Mouse (Mus musculus): ENCODE results near the gene Zfp619. TPM values are rescaled to one million over a fixed set of nuclear protein-coding genes. Genes with fewer than 3 reads are reported as not detected.

The Zfp619 gene
- polyA plus RNA-seq (2012; rRNA removed): 0.26 and 0.34 TPM in 2 replicates

GRCm38 (mm10) chr7:39517616-39518177 lies at the start of gene Zfp619:
TSS of gene Zfp619 (plus strand) at chr7:39517766.
- peak; percentile 87 for TF ChIP-seq POLR2A (IDR thresholded peaks at IDR 0.05; ENCODE audit: low read depth, low read length)
- TF ChIP-seq CTCF (IDR thresholded peaks at IDR 0.05; ENCODE audit: extremely low read depth, insufficient read depth, insufficient read length, insufficient replicate concordance): peak; percentile 50; the same call in 1 of the 2 replicates
- WGBS: under 1% methylated on average over 43 of the region's 43 CpGs

GRCm38 (mm10) chr7:39479013-39479412 lies 38.6 kb upstream of the Zfp619 start:
- Histone ChIP-seq H3K4me1 (ENCODE audit: control insufficient read depth, insufficient read depth, insufficient read length) (no peaks in the 10 kb centered on the region), H3K4me3 (ENCODE audit: extremely low read depth, insufficient read depth, insufficient read length) (no peak overlapping the region), H3K36me3 (ENCODE audit: control insufficient read depth, insufficient read depth, low read length) (no peaks in the 10 kb centered on the region; the same call in 1 of the 2 replicates), H3K27me3 (ENCODE audit: control insufficient read depth, insufficient read depth, low read length) (no peaks in the 10 kb centered on the region), H3K27ac (ENCODE audit: insufficient read depth, low read length) (no peak overlapping the region)
- no peak for DNase-seq (ENCODE audit: low read depth in 1 of 2, low spot score in 2 of 2)
- WGBS: 94% methylated on average over 2 of the region's 2 CpGs
- TF ChIP-seq POLR2A (IDR thresholded peaks at IDR 0.05; ENCODE audit: low read depth, low read length) (no peak), CTCF (IDR thresholded peaks at IDR 0.05; ENCODE audit: extremely low read depth, insufficient read depth, insufficient read length, insufficient replicate concordance) (no peak)

More at GRCm38 (mm10) chr7:39517616-39518177, at the start of gene Zfp619:
- Histone ChIP-seq H3K27me3 (ENCODE audit: control insufficient read depth, insufficient read depth, low read length) (no peaks in the 10 kb centered on the region), H3K4me1 (ENCODE audit: control insufficient read depth, insufficient read depth, insufficient read length) (peaks cover 3% of the 10 kb centered on the region; the same call in 1 of the 2 replicates), H3K4me3 (ENCODE audit: extremely low read depth, insufficient read depth, insufficient read length) (peak within 1 kb of the TSS; percentile 98), H3K27ac (ENCODE audit: insufficient read depth, low read length) (peak within 1 kb of the TSS; percentile 99), H3K36me3 (ENCODE audit: control insufficient read depth, insufficient read depth, low read length) (no peaks in the 10 kb centered on the region)
- peak; percentile 88 to 90 for DNase-seq (ENCODE audit: low read depth in 1 of 2, low spot score in 2 of 2)

GRCm38 (mm10) chr7:39484384-39484783 lies 33.2 kb upstream of the Zfp619 start:
- no peaks in the 10 kb centered on the region for H3K36me3 ChIP-seq (ENCODE audit: control insufficient read depth, insufficient read depth, low read length)
- DNase-seq (ENCODE audit: low read depth in 1 of 2, low spot score in 2 of 2): no peak
- 46% methylated on average over 6 of the region's 6 CpGs for WGBS

GRCm38 (mm10) chr7:39487159-39487853 lies 30.3 kb upstream of the Zfp619 start:
- H3K4me1 ChIP-seq (ENCODE audit: control insufficient read depth, insufficient read depth, insufficient read length): no peaks in the 10 kb centered on the region
- DNase-seq (ENCODE audit: low read depth in 1 of 2, low spot score in 2 of 2): no peak
- 16% methylated on average over 22 of the region's 23 CpGs for WGBS
- H3K4me3 ChIP-seq (ENCODE audit: extremely low read depth, insufficient read depth, insufficient read length): no peak overlapping the region
- H3K36me3 ChIP-seq (ENCODE audit: control insufficient read depth, insufficient read depth, low read length): no peaks in the 10 kb centered on the region
- TF ChIP-seq POLR2A (IDR thresholded peaks at IDR 0.05; ENCODE audit: low read depth, low read length) (no peak), CTCF (IDR thresholded peaks at IDR 0.05; ENCODE audit: extremely low read depth, insufficient read depth, insufficient read length, insufficient replicate concordance) (no peak)
- no peak overlapping the region for H3K27ac ChIP-seq (ENCODE audit: insufficient read depth, low read length)
- no peaks in the 10 kb centered on the region for H3K27me3 ChIP-seq (ENCODE audit: control insufficient read depth, insufficient read depth, low read length)

More at GRCm38 (mm10) chr7:39484384-39484783, 33.2 kb upstream of the Zfp619 start:
- no peaks in the 10 kb centered on the region for H3K27me3 ChIP-seq (ENCODE audit: control insufficient read depth, insufficient read depth, low read length)
- no peak for TF ChIP-seq POLR2A (IDR thresholded peaks at IDR 0.05; ENCODE audit: low read depth, low read length)
- no peak for TF ChIP-seq CTCF (IDR thresholded peaks at IDR 0.05; ENCODE audit: extremely low read depth, insufficient read depth, insufficient read length, insufficient replicate concordance)
- H3K27ac ChIP-seq (ENCODE audit: insufficient read depth, low read length): no peak overlapping the region
- no peak overlapping the region for H3K4me3 ChIP-seq (ENCODE audit: extremely low read depth, insufficient read depth, insufficient read length)
- no peaks in the 10 kb centered on the region for H3K4me1 ChIP-seq (ENCODE audit: control insufficient read depth, insufficient read depth, insufficient read length)

GRCm38 (mm10) chr7:39487854-39488205 lies 29.7 kb upstream of the Zfp619 start:
- no peaks in the 10 kb centered on the region for H3K27me3 ChIP-seq (ENCODE audit: control insufficient read depth, insufficient read depth, low read length)
- H3K4me3 ChIP-seq (ENCODE audit: extremely low read depth, insufficient read depth, insufficient read length): no peak overlapping the region
- TF ChIP-seq POLR2A (IDR thresholded peaks at IDR 0.05; ENCODE audit: low read depth, low read length) (no peak), CTCF (IDR thresholded peaks at IDR 0.05; ENCODE audit: extremely low read depth, insufficient read depth, insufficient read length, insufficient replicate concordance) (no peak)
- H3K36me3 ChIP-seq (ENCODE audit: control insufficient read depth, insufficient read depth, low read length): no peaks in the 10 kb centered on the region
- WGBS: 52% methylated on average over 9 of the region's 9 CpGs
- H3K27ac ChIP-seq (ENCODE audit: insufficient read depth, low read length): no peak overlapping the region
- no peaks in the 10 kb centered on the region for H3K4me1 ChIP-seq (ENCODE audit: control insufficient read depth, insufficient read depth, insufficient read length)
- no peak for DNase-seq (ENCODE audit: low read depth in 1 of 2, low spot score in 2 of 2)

- TF ChIP-seq POLR2A (IDR thresholded peaks at IDR 0.05; ENCODE audit: low read depth, low read length) (no peak), CTCF (IDR thresholded peaks at IDR 0.05; ENCODE audit: extremely low read depth, insufficient read depth, insufficient read length, insufficient replicate concordance) (no peak)
- WGBS: 90% methylated on average over 3 of the region's 3 CpGs
Measured at GRCm38 (mm10) chr7:39494646-39495045, 22.9 kb upstream of the Zfp619 start.

GRCm38 (mm10) chr7:39504100-39504499 lies 13.5 kb upstream of the Zfp619 start:
- WGBS: 93% methylated on average over 1 of the region's 1 CpGs
- no peaks in the 10 kb centered on the region for H3K4me1 ChIP-seq (ENCODE audit: control insufficient read depth, insufficient read depth, insufficient read length)
- H3K27ac ChIP-seq (ENCODE audit: insufficient read depth, low read length): no peak overlapping the region
- no peak overlapping the region for H3K4me3 ChIP-seq (ENCODE audit: extremely low read depth, insufficient read depth, insufficient read length)
- H3K27me3 ChIP-seq (ENCODE audit: control insufficient read depth, insufficient read depth, low read length): no peaks in the 10 kb centered on the region
- DNase-seq (ENCODE audit: low read depth in 1 of 2, low spot score in 2 of 2): no peak
- no peak for TF ChIP-seq POLR2A (IDR thresholded peaks at IDR 0.05; ENCODE audit: low read depth, low read length)
- no peak for TF ChIP-seq CTCF (IDR thresholded peaks at IDR 0.05; ENCODE audit: extremely low read depth, insufficient read depth, insufficient read length, insufficient replicate concordance)
- H3K36me3 ChIP-seq (ENCODE audit: control insufficient read depth, insufficient read depth, low read length): no peaks in the 10 kb centered on the region

More at GRCm38 (mm10) chr7:39494646-39495045, 22.9 kb upstream of the Zfp619 start:
- H3K4me3 ChIP-seq (ENCODE audit: extremely low read depth, insufficient read depth, insufficient read length): no peak overlapping the region
- no peak for DNase-seq (ENCODE audit: low read depth in 1 of 2, low spot score in 2 of 2)
- H3K36me3 ChIP-seq (ENCODE audit: control insufficient read depth, insufficient read depth, low read length): no peaks in the 10 kb centered on the region
- no peaks in the 10 kb centered on the region for H3K4me1 ChIP-seq (ENCODE audit: control insufficient read depth, insufficient read depth, insufficient read length)
- H3K27ac ChIP-seq (ENCODE audit: insufficient read depth, low read length): no peak overlapping the region
- H3K27me3 ChIP-seq (ENCODE audit: control insufficient read depth, insufficient read depth, low read length): no peaks in the 10 kb centered on the region
